In the genomic region with DNA sequence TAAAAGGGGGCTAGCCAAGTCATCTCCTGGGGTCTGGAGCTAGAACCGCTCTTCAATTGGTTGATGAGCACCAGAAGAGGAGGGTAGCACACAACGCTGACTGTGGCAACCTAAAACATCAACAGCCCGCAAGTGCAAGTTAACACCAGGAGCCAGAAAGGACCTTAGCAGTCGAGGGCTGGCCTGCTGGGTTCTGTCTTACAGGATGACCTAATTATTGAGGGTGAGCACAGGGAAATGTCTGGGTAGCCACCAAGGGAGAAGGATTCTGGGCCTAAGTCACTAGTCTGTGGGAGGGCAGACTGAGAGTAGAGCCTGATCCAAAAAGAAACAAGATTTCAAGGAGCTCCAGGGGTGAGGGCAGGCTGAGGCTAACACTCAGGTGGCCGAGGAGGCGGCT, we compare ENCODE assay signal across 19 mouse cellular contexts. TPM values are rescaled to one million over a fixed set of nuclear protein-coding genes. Genes with fewer than 3 reads are reported as not detected.
A peak's percentile ranks its signal among the peaks of the same experiment; 100 is the strongest.
DNase-seq lines count a peak whose midpoint lies in the region; ATAC-seq and TF ChIP-seq lines count a peak whose summit lies in the region.
"Had no signal": no experiment of that assay in that cellular context is flagged by ENCODE, and none has a peak within 500 bp of the region (broad histone marks: within the 10 kb centered on the region; RNA-seq: fewer than 3 reads in every experiment).

No protein-coding gene starts in this region.

- H3K4me1 ChIP-seq in forebrain, embryonic 10.5 days, result peaks cover 29% of the 10 kb centered on the region
- H3K4me1 ChIP-seq in forebrain, embryonic 14.5 days (ENCODE audit: control insufficient read depth, insufficient read depth, low read length), result no peaks in the 10 kb centered on the region; the same call in 1 of the 2 replicates
- H3K4me1 ChIP-seq in heart, postnatal 0 days (ENCODE audit: control insufficient read depth, insufficient read depth), result peaks cover 30% of the 10 kb centered on the region
- peaks cover 48% of the 10 kb centered on the region for H3K4me1 ChIP-seq in heart, embryonic 11.5 days (ENCODE audit: control insufficient read depth, insufficient read depth, low read length)
- H3K4me1 ChIP-seq in testis, adult 2 months (ENCODE audit: control insufficient read depth, insufficient read depth, low read length), result peaks cover 15% of the 10 kb centered on the region

- no peaks in the 10 kb centered on the region for H3K27me3 ChIP-seq in forebrain, embryonic 10.5 days (ENCODE audit: poor library complexity, severe bottlenecking)
- H3K27me3 ChIP-seq in forebrain, embryonic 14.5 days (replicated peaks; ENCODE audit: control insufficient read depth, insufficient read depth, low read length), result no peaks in the 10 kb centered on the region
- no peaks in the 10 kb centered on the region for H3K27me3 ChIP-seq in heart, postnatal 0 days (ENCODE audit: control insufficient read depth, insufficient read depth, low read length)
- H3K27me3 ChIP-seq in heart, embryonic 11.5 days (ENCODE audit: control insufficient read depth, insufficient read depth, low read length), result no peaks in the 10 kb centered on the region
- H3K27me3 ChIP-seq in testis, adult 2 months (ENCODE audit: control insufficient read depth, insufficient read depth, low read length), result no peaks in the 10 kb centered on the region
- H3K27me3 ChIP-seq: CH12.LX; forebrain, embryonic 15.5 days; heart, embryonic 12.5 days; hindbrain, embryonic 15.5 days had no signal

- no peak for DNase-seq in forebrain, embryonic 10.5 days (ENCODE audit: extremely low spot score, low spot score)
- no peak for DNase-seq in forebrain, embryonic 14.5 days (ENCODE audit: low spot score)
- no peak for DNase-seq in heart, postnatal 0 days (ENCODE audit: low spot score)
- DNase-seq in testis, postnatal 14 days (ENCODE audit: low spot score), result no peak
- no peak for DNase-seq in thymus, adult 18-20 months
- DNase-seq: adrenal gland, adult 2 months; adrenal gland, postnatal 25 days; cerebellum, adult 9-10 months; gastrocnemius, postnatal 25 days; heart, adult 11 months; heart, postnatal 36 days had no signal

- 0 out of 2 replicates have a peak, but pooled peaks cover 3% of the 10 kb centered on the region for H3K36me3 ChIP-seq in forebrain, embryonic 10.5 days (replicated peaks)
- H3K36me3 ChIP-seq in forebrain, embryonic 14.5 days (ENCODE audit: control insufficient read depth, insufficient read depth, low read length), result no peaks in the 10 kb centered on the region
- H3K36me3 ChIP-seq in heart, postnatal 0 days (replicated peaks; ENCODE audit: control insufficient read depth, insufficient read depth, low read length), result no peaks in the 10 kb centered on the region
- H3K36me3 ChIP-seq in heart, embryonic 11.5 days (ENCODE audit: control insufficient read depth, insufficient read depth, low read length), result no peaks in the 10 kb centered on the region
- H3K36me3 ChIP-seq in testis, adult 2 months (ENCODE audit: control insufficient read depth, insufficient read depth, low read length), result no peaks in the 10 kb centered on the region
- H3K36me3 ChIP-seq: embryonic facial prominence, embryonic 10.5 days; forebrain, embryonic 15.5 days; heart, embryonic 12.5 days had no signal

- TF ChIP-seq CTCF in heart, postnatal 0 days (IDR thresholded peaks at IDR 0.05; ENCODE audit: low read depth), result no peak
- no peak for TF ChIP-seq CTCF in testis, adult 2 months (IDR thresholded peaks at IDR 0.05; ENCODE audit: control insufficient read depth, insufficient read depth, insufficient replicate concordance, low read depth, low read length)

- H3K4me3 ChIP-seq in forebrain, embryonic 10.5 days, result no peak overlapping the region
- H3K4me3 ChIP-seq in forebrain, embryonic 14.5 days (ENCODE audit: low read depth, low read length), result no peak overlapping the region
- H3K4me3 ChIP-seq in heart, postnatal 0 days (ENCODE audit: low read depth, low read length), result no peak overlapping the region
- no peak overlapping the region for H3K4me3 ChIP-seq in heart, embryonic 11.5 days (ENCODE audit: low read depth, low read length)
- H3K4me3 ChIP-seq in testis, adult 2 months (ENCODE audit: control insufficient read depth, low read depth, low read length), result no peak overlapping the region
- H3K4me3 ChIP-seq: embryonic facial prominence, embryonic 10.5 days; forebrain, embryonic 15.5 days; heart, embryonic 12.5 days; hindbrain, embryonic 15.5 days had no signal

- no peak overlapping the region for H3K9ac ChIP-seq in forebrain, embryonic 14.5 days (ENCODE audit: low read length)
- no peak overlapping the region for H3K9ac ChIP-seq in heart, postnatal 0 days (replicated peaks; ENCODE audit: low read depth, low read length)
- H3K9ac ChIP-seq in heart, embryonic 11.5 days (ENCODE audit: low read depth, low read length), result no peak overlapping the region
- H3K9ac ChIP-seq: forebrain, embryonic 15.5 days; heart, embryonic 12.5 days; hindbrain, embryonic 15.5 days had no signal

- no peaks in the 10 kb centered on the region for H3K9me3 ChIP-seq in forebrain, embryonic 10.5 days
- no peaks in the 10 kb centered on the region for H3K9me3 ChIP-seq in forebrain, embryonic 14.5 days (replicated peaks; ENCODE audit: control insufficient read depth, low read length)
- H3K9me3 ChIP-seq in heart, postnatal 0 days (replicated peaks; ENCODE audit: control insufficient read depth, low read length), result no peaks in the 10 kb centered on the region
- H3K9me3 ChIP-seq in heart, embryonic 11.5 days (replicated peaks; ENCODE audit: control insufficient read depth, low read length), result no peaks in the 10 kb centered on the region
- H3K9me3 ChIP-seq: embryonic facial prominence, embryonic 10.5 days; forebrain, embryonic 15.5 days; heart, embryonic 12.5 days; hindbrain, embryonic 15.5 days had no signal

- H3K27ac ChIP-seq in forebrain, embryonic 10.5 days, result peak overlapping the region; percentile 25; the same call in 1 of the 2 replicates
- H3K27ac ChIP-seq in forebrain, embryonic 14.5 days (ENCODE audit: low read depth, low read length), result no peak overlapping the region
- peak overlapping the region; percentile 1; the same call in 1 of the 2 replicates for H3K27ac ChIP-seq in heart, postnatal 0 days (ENCODE audit: low read depth)
- no peak overlapping the region for H3K27ac ChIP-seq in heart, embryonic 11.5 days (ENCODE audit: low read depth, low read length)
- peak overlapping the region; percentile 7; the same call in 1 of the 2 replicates for H3K27ac ChIP-seq in testis, adult 2 months (ENCODE audit: control insufficient read depth, insufficient read depth, low read depth, low read length)
- H3K27ac ChIP-seq: forebrain, embryonic 15.5 days; hindbrain, embryonic 15.5 days had no signal

- TF ChIP-seq POLR2A in testis, adult 2 months (IDR thresholded peaks at IDR 0.05; ENCODE audit: control insufficient read depth, low read depth, low read length), result no peak

- 74% methylated on average over 6 of the region's 6 CpGs for WGBS in forebrain, embryonic 10.5 days
- 67% methylated on average over 6 of the region's 6 CpGs for WGBS in forebrain, embryonic 14.5 days
- WGBS in heart, postnatal 0 days, result 70% methylated on average over 6 of the region's 6 CpGs
- WGBS in heart, embryonic 11.5 days (ENCODE audit: insufficient replicate concordance), result 76% methylated on average over 6 of the region's 6 CpGs

- no peak for ATAC-seq in forebrain, embryonic 14.5 days
- ATAC-seq in heart, postnatal 0 days (ENCODE audit: insufficient read depth, low read depth), result no peak
- no peak for ATAC-seq in heart, embryonic 11.5 days (replicated peaks; ENCODE audit: insufficient number of reproducible peaks, low FRiP score, low TSS enrichment)
- ATAC-seq: forebrain, embryonic 15.5 days; intestine, embryonic 16.5 days had no signal

- no peak for TF ChIP-seq EP300 in heart, postnatal 0 days (IDR thresholded peaks at IDR 0.05; ENCODE audit: low read depth)

- no peak overlapping the region for H3K4me2 ChIP-seq in forebrain, embryonic 14.5 days (ENCODE audit: low read length)
- no peak overlapping the region for H3K4me2 ChIP-seq in heart, postnatal 0 days (ENCODE audit: low read depth, low read length)
- no peak overlapping the region for H3K4me2 ChIP-seq in heart, embryonic 11.5 days
- H3K4me2 ChIP-seq: forebrain, embryonic 15.5 days; heart, embryonic 12.5 days; hindbrain, embryonic 15.5 days had no signal

RNA-seq across cellular contexts. Expression of gene Crtc3, which starts 56.7 kb away (rescaled TPM):
- polyA plus RNA-seq in forebrain, embryonic 10.5 days (2016; fragmentation: Nextera tagmentation; extraction: Ambion mirVana), result 7.8 and 9.3 TPM in 2 replicates
- polyA plus RNA-seq in forebrain, embryonic 14.5 days (2014; fragmentation: Nextera tagmentation; extraction: Ambion mirVana), result 7.9 and 10.6 TPM in 2 replicates
- 9.4 and 24.9 TPM in 2 replicates for total RNA-seq in heart, postnatal 0 days (2014; rRNA removed; ENCODE audit: low replicate concordance)
- 10.5 and 11.4 TPM in 2 replicates for polyA plus RNA-seq in heart, postnatal 0 days (2015; fragmentation: Nextera tagmentation; extraction: Ambion mirVana)
- polyA plus RNA-seq in heart, embryonic 11.5 days (2014; fragmentation: Nextera tagmentation; extraction: Ambion mirVana), result 13.4 and 14.2 TPM in 2 replicates
- polyA plus RNA-seq in testis, adult 2 months (2012; rRNA removed), result 7.7 and 8.8 TPM in 2 replicates

Comparison
In these comparisons a context has a peak if more than half of its experiments do, and no peak if none do; other contexts are left out.
1. H3K27ac ChIP-seq: peak in forebrain, embryonic 10.5 days (single experiment), heart, postnatal 0 days (single experiment) and testis, adult 2 months (single experiment); none in forebrain, embryonic 14.5 days (single experiment) and heart, embryonic 11.5 days (single experiment).